Mouse (Mus musculus) testis, postnatal 10 days (tissue): ENCODE data around the gene Hydin.
A peak's percentile ranks its signal among the peaks of the same experiment; 100 is the strongest.

Experiments
- DNase-seq: peaks from one replicate; pipeline ENCODE4 v3.0.0; 2021; ENCODE audit warnings: low spot score

The Hydin gene

GRCm38 (mm10) chr8:110636182-110636581 lies 369.4 kb downstream of the Hydin start:
- DNase-seq, result no peak

GRCm38 (mm10) chr8:110642331-110642730 lies 375.6 kb downstream of the Hydin start:
- no peak for DNase-seq

- DNase-seq, result no peak
These were observed 376.4 kb downstream of the Hydin start for GRCm38 (mm10) chr8:110643177-110643576.

GRCm38 (mm10) chr8:110644422-110644821 lies 377.6 kb downstream of the Hydin start:
- DNase-seq, result no peak

- no peak for DNase-seq
These were observed 378.1 kb downstream of the Hydin start for GRCm38 (mm10) chr8:110644901-110645300.

GRCm38 (mm10) chr8:110645340-110645739 lies 378.6 kb downstream of the Hydin start:
- no peak for DNase-seq

- peak; percentile 90 for DNase-seq
These were observed 379.3 kb downstream of the Hydin start for GRCm38 (mm10) chr8:110646064-110646463.

GRCm38 (mm10) chr8:110648577-110648976 lies 381.8 kb downstream of the Hydin start:
- no peak for DNase-seq

- no peak for DNase-seq
These were observed 382.5 kb downstream of the Hydin start for GRCm38 (mm10) chr8:110649286-110649685.

GRCm38 (mm10) chr8:110650838-110651237 lies 384.1 kb downstream of the Hydin start:
- peak; percentile 70 for DNase-seq

GRCm38 (mm10) chr8:110651847-110652246 lies 385.1 kb downstream of the Hydin start:
- DNase-seq, result no peak

- DNase-seq, result no peak
These were observed 387.6 kb downstream of the Hydin start for GRCm38 (mm10) chr8:110654075-110655060.

- no peak for DNase-seq
These were observed 389.1 kb downstream of the Hydin start for GRCm38 (mm10) chr8:110655827-110656226.

GRCm38 (mm10) chr8:110657661-110658060 lies 390.9 kb downstream of the Hydin start:
- no peak for DNase-seq
